Mouse (Mus musculus): ENCODE measurements around the gene Arhgap21. TPM values are rescaled to one million over a fixed set of nuclear protein-coding genes. Genes with fewer than 3 reads are reported as not detected.
A peak's percentile ranks its signal among the peaks of the same experiment; 100 is the strongest.
"Not testable (repeated sequence)": the region's sequence is repeated elsewhere in the genome, so short reads cannot be mapped to it uniquely, and the experiment has no call there.

Arhgap21 gene
- total and polyA plus RNA-seq, 2 experiments from 2014 or later: 10.1 to 66.7 TPM

DNA sequence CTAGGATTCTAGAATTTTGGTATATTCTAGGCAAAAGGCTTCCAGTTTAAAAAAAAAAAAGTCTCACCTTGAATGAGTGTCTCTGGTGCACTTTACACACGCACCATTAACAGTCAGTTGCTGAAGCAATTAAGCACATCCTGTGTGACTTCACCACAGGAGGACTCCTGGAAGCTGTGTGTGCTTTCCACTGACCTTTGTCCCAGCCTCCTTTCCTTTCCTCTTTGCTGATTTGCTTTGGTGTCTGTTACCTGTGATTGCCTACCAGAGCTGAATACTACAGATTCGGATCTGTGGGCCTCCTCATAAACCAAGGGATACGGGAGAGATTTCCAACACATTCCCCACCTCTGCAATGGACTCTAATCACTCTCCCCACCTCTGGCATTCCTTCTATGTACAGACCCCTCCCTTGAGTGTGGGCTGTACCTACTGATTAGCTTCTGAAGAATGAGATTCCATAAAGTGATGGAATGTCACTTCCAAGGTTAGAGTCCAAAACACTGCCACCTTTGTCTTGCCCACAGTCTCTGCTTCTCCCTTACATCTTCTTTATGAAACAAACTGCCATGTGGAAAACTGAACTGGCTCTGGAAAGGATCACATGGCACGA, 32.0 kb downstream of the Arhgap21 start:
- Histone ChIP-seq H3K27me3 (ENCODE audit: control insufficient read depth, insufficient read depth, low read length) (no peaks in the 10 kb centered on the region), H3K27ac (ENCODE audit: low read depth) (peak overlapping the region; percentile 95), H3K4me3 (ENCODE audit: low read depth, low read length) (no peak overlapping the region), H3K4me1 (ENCODE audit: control insufficient read depth, insufficient read depth) (peaks cover 58% of the 10 kb centered on the region), H3K4me2 (ENCODE audit: low read depth, low read length) (no peak overlapping the region), H3K9me3 (replicated peaks; ENCODE audit: control insufficient read depth, low read length) (no peaks in the 10 kb centered on the region), H3K9ac (replicated peaks; ENCODE audit: low read depth, low read length) (no peak overlapping the region), H3K36me3 (replicated peaks; ENCODE audit: control insufficient read depth, insufficient read depth, low read length) (no peaks in the 10 kb centered on the region)
- ATAC-seq (ENCODE audit: insufficient read depth, low read depth) (no peak), DNase-seq (ENCODE audit: low spot score) (no peak)
- WGBS: 25% methylated on average over 4 of the region's 4 CpGs
- TF ChIP-seq CTCF (IDR thresholded peaks at IDR 0.05; ENCODE audit: low read depth) (no peak), EP300 (IDR thresholded peaks at IDR 0.05; ENCODE audit: low read depth) (no peak)

DNA sequence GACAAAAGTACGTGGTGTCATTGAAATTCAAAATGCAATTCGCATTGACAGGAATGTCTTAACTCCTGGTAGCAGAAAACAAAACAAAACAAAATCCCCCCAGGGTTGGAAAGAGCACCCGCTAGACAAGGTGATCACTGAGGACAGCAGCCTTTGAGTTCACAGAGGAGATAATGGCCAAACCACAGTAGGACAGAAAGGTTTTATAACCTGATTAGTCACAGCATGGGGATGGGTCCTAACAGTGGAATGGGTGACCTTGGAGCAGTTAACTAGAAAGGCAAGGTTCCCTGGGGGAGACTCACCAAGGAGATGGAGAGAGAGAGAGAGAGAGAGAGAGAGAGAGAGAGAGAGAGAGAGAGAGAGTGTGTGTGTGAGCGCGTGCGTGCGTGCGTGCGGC, 34.3 kb downstream of the Arhgap21 start:
- TF ChIP-seq CTCF (IDR thresholded peaks at IDR 0.05; ENCODE audit: low read depth): no peak
- TF ChIP-seq EP300 (IDR thresholded peaks at IDR 0.05; ENCODE audit: low read depth): no peak
- Histone ChIP-seq H3K9me3 (replicated peaks; ENCODE audit: control insufficient read depth, low read length) (no peaks in the 10 kb centered on the region), H3K36me3 (replicated peaks; ENCODE audit: control insufficient read depth, insufficient read depth, low read length) (no peaks in the 10 kb centered on the region), H3K4me2 (ENCODE audit: low read depth, low read length) (no peak overlapping the region), H3K27me3 (ENCODE audit: control insufficient read depth, insufficient read depth, low read length) (no peaks in the 10 kb centered on the region), H3K9ac (replicated peaks; ENCODE audit: low read depth, low read length) (no peak overlapping the region), H3K4me3 (ENCODE audit: low read depth, low read length) (no peak overlapping the region), H3K4me1 (ENCODE audit: control insufficient read depth, insufficient read depth) (peaks cover 51% of the 10 kb centered on the region), H3K27ac (ENCODE audit: low read depth) (no peak overlapping the region)
- DNase-seq (ENCODE audit: low spot score) (no peak), ATAC-seq (ENCODE audit: insufficient read depth, low read depth) (no peak)
- 78% methylated on average over 9 of the region's 9 CpGs for WGBS

DNA sequence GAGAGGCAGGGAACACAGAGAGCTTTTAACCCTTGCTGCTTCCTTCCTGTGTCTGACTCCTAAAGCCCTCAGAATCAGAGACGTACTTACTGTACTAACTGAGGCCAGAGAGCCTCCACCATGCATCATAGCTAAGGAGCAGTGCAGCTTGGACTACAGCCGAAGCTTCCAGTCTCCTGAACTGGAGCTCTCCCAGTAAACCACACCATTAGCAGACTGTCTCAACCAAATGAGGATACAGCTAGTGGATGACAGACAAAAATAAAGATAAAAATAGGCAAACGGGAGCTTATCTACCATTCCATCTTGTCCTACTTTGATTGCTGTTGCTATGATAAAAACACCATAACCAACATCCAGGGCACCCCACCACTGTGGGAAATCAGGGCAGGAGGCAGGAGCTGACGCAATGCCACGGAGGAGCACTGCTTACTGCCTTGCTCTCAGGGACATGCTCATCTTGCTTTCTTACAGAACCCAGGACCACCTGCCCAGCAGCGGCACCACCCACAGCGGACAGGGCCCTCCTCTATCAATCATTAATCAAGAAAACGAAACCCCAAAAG, 35.9 kb downstream of the Arhgap21 start:
- no peaks in the 10 kb centered on the region for H3K27me3 ChIP-seq (ENCODE audit: control insufficient read depth, insufficient read depth, low read length)
- H3K4me1 ChIP-seq (ENCODE audit: control insufficient read depth, insufficient read depth): peaks cover 39% of the 10 kb centered on the region
- ATAC-seq (ENCODE audit: insufficient read depth, low read depth): no peak
- TF ChIP-seq CTCF (IDR thresholded peaks at IDR 0.05; ENCODE audit: low read depth) (no peak), EP300 (IDR thresholded peaks at IDR 0.05; ENCODE audit: low read depth) (no peak)
- 77% methylated on average over 8 of the region's 8 CpGs for whole genome bisulfite sequencing
- no peak overlapping the region for H3K4me2 ChIP-seq (ENCODE audit: low read depth, low read length)
- no peaks in the 10 kb centered on the region for H3K36me3 ChIP-seq (replicated peaks; ENCODE audit: control insufficient read depth, insufficient read depth, low read length)
- peak overlapping the region; percentile 8; the same call in 1 of the 2 replicates for H3K27ac ChIP-seq (ENCODE audit: low read depth)
- no peak overlapping the region for H3K9ac ChIP-seq (replicated peaks; ENCODE audit: low read depth, low read length)
- no peak for DNase-seq (ENCODE audit: low spot score)
- H3K9me3 ChIP-seq (replicated peaks; ENCODE audit: control insufficient read depth, low read length): no peaks in the 10 kb centered on the region
- no peak overlapping the region for H3K4me3 ChIP-seq (ENCODE audit: low read depth, low read length)

- WGBS: 100% methylated on average over 3 of the region's 4 CpGs
- peaks cover 29% of the 10 kb centered on the region for H3K4me1 ChIP-seq (ENCODE audit: control insufficient read depth, insufficient read depth)
- ATAC-seq (ENCODE audit: insufficient read depth, low read depth): not testable (repeated sequence)
Observed at GRCm38 (mm10) chr2:20931761-20932160, 36.9 kb downstream of the Arhgap21 start.

GRCm38 (mm10) chr2:20928454-20928853, 40.2 kb downstream of the Arhgap21 start:
- Histone ChIP-seq H3K4me1 (ENCODE audit: control insufficient read depth, insufficient read depth) (peaks cover 36% of the 10 kb centered on the region), H3K4me3 (ENCODE audit: low read depth, low read length) (no peak overlapping the region), H3K27me3 (ENCODE audit: control insufficient read depth, insufficient read depth, low read length) (no peaks in the 10 kb centered on the region), H3K36me3 (replicated peaks; ENCODE audit: control insufficient read depth, insufficient read depth, low read length) (no peaks in the 10 kb centered on the region), H3K9ac (replicated peaks; ENCODE audit: low read depth, low read length) (no peak overlapping the region), H3K27ac (ENCODE audit: low read depth) (no peak overlapping the region), H3K4me2 (ENCODE audit: low read depth, low read length) (no peak overlapping the region), H3K9me3 (replicated peaks; ENCODE audit: control insufficient read depth, low read length) (no peaks in the 10 kb centered on the region)
- ATAC-seq (ENCODE audit: insufficient read depth, low read depth) (no peak), DNase-seq (ENCODE audit: low spot score) (no peak)
- TF ChIP-seq CTCF (IDR thresholded peaks at IDR 0.05; ENCODE audit: low read depth) (no peak), EP300 (IDR thresholded peaks at IDR 0.05; ENCODE audit: low read depth) (no peak)

More at GRCm38 (mm10) chr2:20931761-20932160, 36.9 kb downstream of the Arhgap21 start:
- DNase-seq (ENCODE audit: low spot score); H3K9ac ChIP-seq (replicated peaks; ENCODE audit: low read depth, low read length); H3K36me3 ChIP-seq (replicated peaks; ENCODE audit: control insufficient read depth, insufficient read depth, low read length); H3K4me2 ChIP-seq (ENCODE audit: low read depth, low read length); H3K27ac ChIP-seq (ENCODE audit: low read depth); H3K27me3 ChIP-seq (ENCODE audit: control insufficient read depth, insufficient read depth, low read length); H3K9me3 ChIP-seq (replicated peaks; ENCODE audit: control insufficient read depth, low read length); H3K4me3 ChIP-seq (ENCODE audit: low read depth, low read length): not testable (repeated sequence)

- no peak for TF ChIP-seq EP300 (IDR thresholded peaks at IDR 0.05; ENCODE audit: low read depth)
- no peak for TF ChIP-seq CTCF (IDR thresholded peaks at IDR 0.05; ENCODE audit: low read depth)
- peaks cover 42% of the 10 kb centered on the region for H3K4me1 ChIP-seq (ENCODE audit: control insufficient read depth, insufficient read depth)
- no peaks in the 10 kb centered on the region for H3K9me3 ChIP-seq (replicated peaks; ENCODE audit: control insufficient read depth, low read length)
- ATAC-seq (ENCODE audit: insufficient read depth, low read depth) (no peak), DNase-seq (ENCODE audit: low spot score) (no peak)
- no peaks in the 10 kb centered on the region for H3K27me3 ChIP-seq (ENCODE audit: control insufficient read depth, insufficient read depth, low read length)
- H3K9ac ChIP-seq (replicated peaks; ENCODE audit: low read depth, low read length): no peak overlapping the region
- no peak overlapping the region for H3K4me3 ChIP-seq (ENCODE audit: low read depth, low read length)
- no peak overlapping the region for H3K27ac ChIP-seq (ENCODE audit: low read depth)
- 75% methylated on average over 1 of the region's 1 CpGs for whole genome bisulfite sequencing
- H3K36me3 ChIP-seq (replicated peaks; ENCODE audit: control insufficient read depth, insufficient read depth, low read length): no peaks in the 10 kb centered on the region
- H3K4me2 ChIP-seq (ENCODE audit: low read depth, low read length): no peak overlapping the region
Observed at GRCm38 (mm10) chr2:20924938-20925337, 43.7 kb downstream of the Arhgap21 start.
